Mouse (Mus musculus) MEL (cell line): ENCODE measurements around the gene Atxn10.

ENCODE experiments used
- CHD1 ChIP-seq: IDR thresholded peaks from 2 replicates; pipeline ENCODE4 v1.6.1; 2012; ENCODE audit warnings: low read depth, mild to moderate bottlenecking, inconsistent platforms, low read length, improper control_type of control experiment
- CTCF ChIP-seq, 3 experiments: IDR thresholded peaks in 2 of 3; conservative IDR thresholded peaks in 1 of 3; 2 replicates each; pipeline ENCODE4 v1.5.1; 2011 to 2012; ENCODE audit warnings: low read length in 3 of 3, low read depth in 2 of 3, mild to moderate bottlenecking in 2 of 3, improper control_type of control experiment in 1 of 3, inconsistent platforms in 1 of 3, mixed read lengths in 1 of 3, moderate library complexity in 1 of 3; ENCODE audit not compliant: control insufficient read depth in 1 of 3, insufficient read depth in 1 of 3, poor library complexity in 1 of 3, severe bottlenecking in 1 of 3
- E2F4 ChIP-seq: IDR thresholded peaks from 2 replicates; pipeline ENCODE4 v1.6.1; 2011; ENCODE audit warnings: low read depth, low read length, improper control_type of control experiment, borderline replicate concordance
- EP300 ChIP-seq, 2 experiments: IDR thresholded peaks; 2 replicates each; pipeline ENCODE4 v1.6.1; 2011; ENCODE audit warnings: improper control_type of control experiment in 2 of 2, low read length in 2 of 2, low read depth in 1 of 2, mild to moderate bottlenecking in 1 of 2
- GATA1 ChIP-seq: IDR thresholded peaks from 2 replicates; pipeline ENCODE4 v1.6.1; 2011; ENCODE audit warnings: low read depth, low read length, improper control_type of control experiment
- MXI1 ChIP-seq: IDR thresholded peaks from 2 replicates; pipeline ENCODE4 v1.6.1; 2011; ENCODE audit warnings: mild to moderate bottlenecking, low read depth, low read length, improper control_type of control experiment
- MYB ChIP-seq: IDR thresholded peaks from 2 replicates; pipeline ENCODE4 v1.6.1; 2011; ENCODE audit warnings: mild to moderate bottlenecking, low read depth, low read length, improper control_type of control experiment
- NRF1 ChIP-seq: IDR thresholded peaks from 2 replicates; pipeline ENCODE4 v1.6.1; 2014; ENCODE audit warnings: low read depth, mild to moderate bottlenecking, inconsistent platforms, low read length, improper control_type of control experiment, moderate library complexity; ENCODE audit not compliant: poor library complexity, insufficient read depth, severe bottlenecking
- POLR2A ChIP-seq, 2 experiments: IDR thresholded peaks; 2 replicates each; pipeline ENCODE4 v1.6.1; 2011 to 2012; ENCODE audit warnings: low read length in 2 of 2, mild to moderate bottlenecking in 2 of 2, control low read depth in 1 of 2, improper control_type of control experiment in 1 of 2, low read depth in 1 of 2, moderate library complexity in 1 of 2; ENCODE audit not compliant: control insufficient read depth in 1 of 2, insufficient read depth in 1 of 2, poor library complexity in 1 of 2
- POLR2AphosphoS2 ChIP-seq: IDR thresholded peaks from 2 replicates; pipeline ENCODE4 v1.6.1; 2011; ENCODE audit warnings: low read length, improper control_type of control experiment
- POLR2AphosphoS5 ChIP-seq: IDR thresholded peaks from 2 replicates; pipeline ENCODE4 v1.6.1; 2012; ENCODE audit warnings: low read depth, borderline replicate concordance, mild to moderate bottlenecking, inconsistent platforms, low read length, moderate library complexity, mixed read lengths
- SIN3A ChIP-seq: IDR thresholded peaks from 2 replicates; pipeline ENCODE4 v1.6.1; 2012; ENCODE audit warnings: low read length, improper control_type of control experiment, inconsistent platforms
- TCF12 ChIP-seq: IDR thresholded peaks from 2 replicates; pipeline ENCODE4 v1.6.1; 2014; ENCODE audit warnings: low read depth, mild to moderate bottlenecking, inconsistent platforms, low read length, improper control_type of control experiment, moderate library complexity
- ZC3H11A ChIP-seq: IDR thresholded peaks from 2 replicates; pipeline ENCODE4 v1.6.1; 2012; ENCODE audit warnings: low read depth, mild to moderate bottlenecking, inconsistent platforms, low read length, improper control_type of control experiment

- no peak for TF ChIP-seq POLR2A (IDR thresholded peaks at IDR 0.05; ENCODE audit: control insufficient read depth in 1 of 2, insufficient read depth in 1 of 2, low read depth in 1 of 2, low read length in 2 of 2, poor library complexity in 1 of 2)
- no peak for TF ChIP-seq CTCF (IDR thresholded peaks at IDR 0.05 in 2 of 3, conservative IDR thresholded peaks at IDR 0.05 in 1 of 3; ENCODE audit: control insufficient read depth in 1 of 3, insufficient read depth in 1 of 3, low read depth in 2 of 3, low read length in 3 of 3, poor library complexity in 1 of 3, severe bottlenecking in 1 of 3)
- TF ChIP-seq SIN3A: no peak
- TF ChIP-seq POLR2AphosphoS2: no peak
- no peak for TF ChIP-seq ZC3H11A
- TF ChIP-seq NRF1: no peak
- TF ChIP-seq TCF12: no peak
- TF ChIP-seq EP300 (IDR thresholded peaks at IDR 0.05; ENCODE audit: low read depth in 1 of 2, low read length in 2 of 2): no peak
- TF ChIP-seq MXI1: no peak
- TF ChIP-seq CHD1: no peak
- TF ChIP-seq GATA1: no peak
- TF ChIP-seq POLR2AphosphoS5: no peak
- TF ChIP-seq E2F4: no peak
- no peak for TF ChIP-seq MYB
Observed at GRCm38 (mm10) chr15:85488900-85489299, 152.9 kb downstream of the Atxn10 start.
